Mouse (Mus musculus): ENCODE measurements around the gene Sept3. TPM values are rescaled to one million over a fixed set of nuclear protein-coding genes. Genes with fewer than 3 reads are reported as not detected.

Sept3 gene
- 8.6 and 11.3 TPM in 2 replicates for polyA plus RNA-seq (2015; fragmentation: Nextera tagmentation; extraction: Ambion mirVana)

GRCm38 (mm10) chr15:82274593-82274926 is at the start of gene Sept3:
TSS of gene Sept3 (plus strand) at chr15:82274893.
- WGBS: 32% methylated on average over 6 of the region's 6 CpGs
- peak within 1 kb of the TSS; percentile 72 for H3K9ac ChIP-seq (replicated peaks; ENCODE audit: low read length)
- no peak for ATAC-seq (ENCODE audit: low FRiP score, low TSS enrichment)
- peak within 1 kb of the TSS; percentile 63 for H3K4me3 ChIP-seq (ENCODE audit: low read length)
- H3K27me3 ChIP-seq (ENCODE audit: insufficient read depth, low read length): peaks cover 45% of the 10 kb centered on the region
- H3K36me3 ChIP-seq (ENCODE audit: insufficient read depth, low read length): no peaks in the 10 kb centered on the region
- H3K4me2 ChIP-seq (replicated peaks; ENCODE audit: low read depth, low read length): peak within 1 kb of the TSS; percentile 98
- H3K27ac ChIP-seq (ENCODE audit: low read length): no peak within 1 kb of the TSS
- H3K9me3 ChIP-seq (ENCODE audit: low read length): no peaks in the 10 kb centered on the region
- peaks cover 16% of the 10 kb centered on the region for H3K4me1 ChIP-seq (ENCODE audit: insufficient read depth, low read length)

- H3K9ac ChIP-seq (replicated peaks; ENCODE audit: low read length): no peak overlapping the region
- H3K27me3 ChIP-seq (ENCODE audit: insufficient read depth, low read length): peaks cover 9% of the 10 kb centered on the region
- no peak overlapping the region for H3K4me3 ChIP-seq (ENCODE audit: low read length)
- H3K36me3 ChIP-seq (ENCODE audit: insufficient read depth, low read length): no peaks in the 10 kb centered on the region
- no peak for ATAC-seq (ENCODE audit: low FRiP score, low TSS enrichment)
- 91% methylated on average over 5 of the region's 5 CpGs for WGBS
- peaks cover 16% of the 10 kb centered on the region for H3K4me1 ChIP-seq (ENCODE audit: insufficient read depth, low read length)
- H3K4me2 ChIP-seq (replicated peaks; ENCODE audit: low read depth, low read length): no peak overlapping the region
- H3K9me3 ChIP-seq (ENCODE audit: low read length): no peaks in the 10 kb centered on the region
- H3K27ac ChIP-seq (ENCODE audit: low read length): no peak overlapping the region
Measured at GRCm38 (mm10) chr15:82225769-82226168, 48.9 kb upstream of the Sept3 start.

DNA sequence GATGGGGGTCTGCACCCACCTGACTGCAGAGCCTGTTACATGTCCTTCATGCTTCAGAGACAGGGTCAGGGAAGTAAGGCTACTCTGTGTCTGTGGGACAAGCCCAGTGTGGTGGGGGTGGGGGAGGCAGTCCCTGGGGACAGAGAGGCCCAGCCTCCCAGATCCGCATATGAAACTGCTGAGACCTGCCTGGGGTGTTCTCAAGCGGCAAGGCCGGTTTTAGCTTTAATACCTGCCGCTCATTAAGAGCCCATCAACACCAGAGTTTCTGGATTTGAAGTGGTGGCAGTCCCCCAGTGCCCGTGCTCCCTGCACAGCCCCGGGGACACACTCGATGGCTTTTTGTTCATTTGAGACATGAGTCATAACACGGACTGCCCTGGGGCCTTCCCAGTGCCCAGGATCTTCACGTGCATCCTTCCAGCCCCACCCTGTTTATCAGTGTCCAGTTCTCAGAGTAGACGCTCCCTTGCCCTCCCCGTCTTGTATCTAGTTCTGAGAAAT is 45.1 kb upstream of the Sept3 start:
- 36% methylated on average over 11 of the region's 11 CpGs for WGBS
- Histone ChIP-seq H3K27me3 (ENCODE audit: insufficient read depth, low read length) (peaks cover 3% of the 10 kb centered on the region; the same call in 1 of the 2 replicates), H3K4me2 (replicated peaks; ENCODE audit: low read depth, low read length) (no peak overlapping the region), H3K36me3 (ENCODE audit: insufficient read depth, low read length) (no peaks in the 10 kb centered on the region; the same call in 1 of the 2 replicates), H3K9ac (replicated peaks; ENCODE audit: low read length) (no peak overlapping the region), H3K4me3 (ENCODE audit: low read length) (no peak overlapping the region), H3K27ac (ENCODE audit: low read length) (no peak overlapping the region), H3K9me3 (ENCODE audit: low read length) (no peaks in the 10 kb centered on the region), H3K4me1 (ENCODE audit: insufficient read depth, low read length) (peaks cover 5% of the 10 kb centered on the region)
- peak; percentile 30; the same call in 1 of the 2 replicates for ATAC-seq (ENCODE audit: low FRiP score, low TSS enrichment)

DNA sequence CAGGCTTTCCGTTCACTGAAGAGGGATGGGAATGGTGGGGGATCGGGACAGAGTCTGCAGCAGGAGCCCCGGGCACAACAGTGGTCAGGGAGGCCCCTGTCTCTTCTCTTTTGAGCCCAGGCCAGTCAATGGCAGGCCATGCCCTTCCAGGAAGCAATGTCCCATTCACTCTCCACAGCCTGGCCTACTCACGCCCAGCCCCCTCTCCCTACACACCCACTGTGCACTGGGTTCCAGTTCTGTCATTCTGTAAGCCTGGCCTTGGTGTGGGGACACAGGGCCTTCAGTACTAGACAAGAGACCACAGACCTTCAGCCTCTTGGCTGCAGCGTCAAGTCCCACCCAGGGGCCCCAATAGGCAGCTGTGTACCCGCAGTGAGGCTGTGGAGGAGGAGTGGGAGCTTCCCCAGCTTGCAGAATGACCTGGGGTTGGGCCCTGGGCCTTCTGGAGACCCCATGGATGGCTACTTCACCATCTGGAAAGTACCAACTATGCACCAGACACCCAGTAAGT is 44.5 kb upstream of the Sept3 start:
- Histone ChIP-seq H3K4me1 (ENCODE audit: insufficient read depth, low read length) (peaks cover 5% of the 10 kb centered on the region), H3K4me3 (ENCODE audit: low read length) (no peak overlapping the region), H3K9ac (replicated peaks; ENCODE audit: low read length) (no peak overlapping the region), H3K36me3 (ENCODE audit: insufficient read depth, low read length) (no peaks in the 10 kb centered on the region; the same call in 1 of the 2 replicates), H3K4me2 (replicated peaks; ENCODE audit: low read depth, low read length) (no peak overlapping the region), H3K9me3 (ENCODE audit: low read length) (no peaks in the 10 kb centered on the region), H3K27me3 (ENCODE audit: insufficient read depth, low read length) (0 out of 2 replicates have a peak, but pooled peaks cover 3% of the 10 kb centered on the region), H3K27ac (ENCODE audit: low read length) (no peak overlapping the region)
- ATAC-seq (ENCODE audit: low FRiP score, low TSS enrichment): no peak
- 79% methylated on average over 6 of the region's 6 CpGs for WGBS

- H3K36me3 ChIP-seq (ENCODE audit: insufficient read depth, low read length): no peaks in the 10 kb centered on the region; the same call in 1 of the 2 replicates
- H3K27ac ChIP-seq (ENCODE audit: low read length): no peak overlapping the region
- H3K9ac ChIP-seq (replicated peaks; ENCODE audit: low read length): no peak overlapping the region
- H3K4me3 ChIP-seq (ENCODE audit: low read length): no peak overlapping the region
- no peak overlapping the region for H3K4me2 ChIP-seq (replicated peaks; ENCODE audit: low read depth, low read length)
- peaks cover 5% of the 10 kb centered on the region for H3K4me1 ChIP-seq (ENCODE audit: insufficient read depth, low read length)
- peak; percentile 42; the same call in 1 of the 2 replicates for ATAC-seq (ENCODE audit: low FRiP score, low TSS enrichment)
- WGBS: 64% methylated on average over 4 of the region's 4 CpGs
- H3K27me3 ChIP-seq (ENCODE audit: insufficient read depth, low read length): 0 out of 2 replicates have a peak, but pooled peaks cover 1% of the 10 kb centered on the region
- H3K9me3 ChIP-seq (ENCODE audit: low read length): no peaks in the 10 kb centered on the region
Measured at GRCm38 (mm10) chr15:82231100-82231499, 43.6 kb upstream of the Sept3 start.

- H3K27me3 ChIP-seq (ENCODE audit: insufficient read depth, low read length): no peaks in the 10 kb centered on the region
- no peaks in the 10 kb centered on the region for H3K9me3 ChIP-seq (ENCODE audit: low read length)
- H3K9ac ChIP-seq (replicated peaks; ENCODE audit: low read length): no peak overlapping the region
- no peaks in the 10 kb centered on the region; the same call in 1 of the 2 replicates for H3K36me3 ChIP-seq (ENCODE audit: insufficient read depth, low read length)
- H3K4me1 ChIP-seq (ENCODE audit: insufficient read depth, low read length): peaks cover 5% of the 10 kb centered on the region
- WGBS: 62% methylated on average over 11 of the region's 11 CpGs
- no peak for ATAC-seq (ENCODE audit: low FRiP score, low TSS enrichment)
- no peak overlapping the region for H3K4me2 ChIP-seq (replicated peaks; ENCODE audit: low read depth, low read length)
- no peak overlapping the region for H3K4me3 ChIP-seq (ENCODE audit: low read length)
- H3K27ac ChIP-seq (ENCODE audit: low read length): no peak overlapping the region
Measured at GRCm38 (mm10) chr15:82231591-82232378, 42.9 kb upstream of the Sept3 start.

DNA sequence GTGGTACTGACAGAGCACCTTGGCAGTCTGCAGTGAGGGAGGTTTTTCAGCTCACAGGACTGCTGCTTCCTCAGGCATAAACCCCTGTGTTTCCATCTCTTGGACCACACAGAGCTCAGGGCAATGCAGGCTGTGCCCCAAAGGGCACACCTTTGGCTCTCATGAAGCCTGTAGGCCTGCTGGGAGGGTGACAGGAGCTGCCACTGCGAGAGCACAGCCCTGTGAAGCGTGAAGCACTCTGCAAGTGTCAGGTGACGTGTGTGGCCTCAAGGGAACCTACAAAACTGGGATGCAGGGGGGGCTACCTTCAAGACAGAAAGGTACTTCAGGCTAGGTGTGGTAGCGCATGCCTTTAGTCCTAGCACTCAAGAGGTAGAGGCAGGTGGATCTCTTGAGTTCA is 42.0 kb upstream of the Sept3 start:
- Histone ChIP-seq H3K9me3 (ENCODE audit: low read length) (no peaks in the 10 kb centered on the region), H3K9ac (replicated peaks; ENCODE audit: low read length) (no peak overlapping the region), H3K4me1 (ENCODE audit: insufficient read depth, low read length) (peaks cover 5% of the 10 kb centered on the region), H3K4me3 (ENCODE audit: low read length) (no peak overlapping the region), H3K27ac (ENCODE audit: low read length) (no peak overlapping the region), H3K4me2 (replicated peaks; ENCODE audit: low read depth, low read length) (no peak overlapping the region), H3K27me3 (ENCODE audit: insufficient read depth, low read length) (no peaks in the 10 kb centered on the region), H3K36me3 (ENCODE audit: insufficient read depth, low read length) (no peaks in the 10 kb centered on the region; the same call in 1 of the 2 replicates)
- WGBS: 43% methylated on average over 4 of the region's 4 CpGs
- ATAC-seq (ENCODE audit: low FRiP score, low TSS enrichment): no peak

- ATAC-seq (ENCODE audit: low FRiP score, low TSS enrichment): no peak
- H3K9ac ChIP-seq (replicated peaks; ENCODE audit: low read length): no peak overlapping the region
- H3K27ac ChIP-seq (ENCODE audit: low read length): no peak overlapping the region
- no peaks in the 10 kb centered on the region for H3K9me3 ChIP-seq (ENCODE audit: low read length)
- no peaks in the 10 kb centered on the region; the same call in 1 of the 2 replicates for H3K36me3 ChIP-seq (ENCODE audit: insufficient read depth, low read length)
- no peaks in the 10 kb centered on the region; the same call in 1 of the 2 replicates for H3K4me1 ChIP-seq (ENCODE audit: insufficient read depth, low read length)
- H3K4me3 ChIP-seq (ENCODE audit: low read length): no peak overlapping the region
- 76% methylated on average over 10 of the region's 10 CpGs for WGBS
- no peak overlapping the region for H3K4me2 ChIP-seq (replicated peaks; ENCODE audit: low read depth, low read length)
- no peaks in the 10 kb centered on the region for H3K27me3 ChIP-seq (ENCODE audit: insufficient read depth, low read length)
Measured at GRCm38 (mm10) chr15:82235661-82236060, 39.0 kb upstream of the Sept3 start.

- peak; percentile 63 for ATAC-seq (ENCODE audit: low FRiP score, low TSS enrichment)
- 15% methylated on average over 5 of the region's 5 CpGs for WGBS
- no peaks in the 10 kb centered on the region for H3K9me3 ChIP-seq (ENCODE audit: low read length)
- H3K27me3 ChIP-seq (ENCODE audit: insufficient read depth, low read length): no peaks in the 10 kb centered on the region
- no peaks in the 10 kb centered on the region; the same call in 1 of the 2 replicates for H3K4me1 ChIP-seq (ENCODE audit: insufficient read depth, low read length)
- H3K4me2 ChIP-seq (replicated peaks; ENCODE audit: low read depth, low read length): no peak overlapping the region
- H3K36me3 ChIP-seq (ENCODE audit: insufficient read depth, low read length): no peaks in the 10 kb centered on the region; the same call in 1 of the 2 replicates
- no peak overlapping the region for H3K27ac ChIP-seq (ENCODE audit: low read length)
- no peak overlapping the region for H3K4me3 ChIP-seq (ENCODE audit: low read length)
- no peak overlapping the region for H3K9ac ChIP-seq (replicated peaks; ENCODE audit: low read length)
Measured at GRCm38 (mm10) chr15:82236565-82236964, 38.1 kb upstream of the Sept3 start.

GRCm38 (mm10) chr15:82243311-82243710 is 31.4 kb upstream of the Sept3 start:
- 64% methylated on average over 3 of the region's 3 CpGs for WGBS
- no peaks in the 10 kb centered on the region for H3K9me3 ChIP-seq (ENCODE audit: low read length)
- H3K27me3 ChIP-seq (ENCODE audit: insufficient read depth, low read length): no peaks in the 10 kb centered on the region
- peaks cover 11% of the 10 kb centered on the region for H3K4me1 ChIP-seq (ENCODE audit: insufficient read depth, low read length)
- H3K9ac ChIP-seq (replicated peaks; ENCODE audit: low read length): peak overlapping the region; percentile 79
- no peaks in the 10 kb centered on the region for H3K36me3 ChIP-seq (ENCODE audit: insufficient read depth, low read length)
- H3K4me2 ChIP-seq (replicated peaks; ENCODE audit: low read depth, low read length): peak overlapping the region; percentile 97
- no peak overlapping the region for H3K27ac ChIP-seq (ENCODE audit: low read length)
- ATAC-seq (ENCODE audit: low FRiP score, low TSS enrichment): no peak
- H3K4me3 ChIP-seq (ENCODE audit: low read length): peak overlapping the region; percentile 89

All from kidney, embryonic 16.5 days (tissue).